Mouse (Mus musculus): ENCODE measurements around the gene Tmc4.

DNA sequence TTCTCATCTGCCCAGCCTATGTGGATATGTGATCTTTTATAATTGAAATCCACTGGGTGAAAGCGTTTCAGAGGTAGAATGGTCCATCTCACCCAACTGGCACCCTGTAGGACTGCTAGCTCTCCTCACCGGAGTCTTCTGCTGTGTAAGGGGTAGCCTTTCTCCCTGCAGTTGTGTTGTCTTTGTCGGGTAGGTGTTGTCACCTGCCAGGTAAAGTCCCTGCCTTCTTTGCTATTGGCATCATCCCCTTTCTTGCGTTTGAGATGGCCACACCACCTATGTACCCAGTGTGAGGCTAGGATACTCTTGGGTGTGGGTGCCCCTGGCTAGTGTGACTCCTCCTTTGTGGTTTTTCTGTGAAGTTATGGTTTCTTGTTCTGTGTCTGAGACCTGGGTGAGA, 30.7 kb downstream of the Tmc4 start:
- TF ChIP-seq POLR2A (IDR thresholded peaks at IDR 0.05; ENCODE audit: borderline replicate concordance, low read depth, low read length) (no peak), CTCF (IDR thresholded peaks at IDR 0.05; ENCODE audit: low read depth, low read length) (no peak)

All from bone marrow macrophage, adult 2 months (primary cell).